Mouse (Mus musculus): ENCODE data around the gene Gpc1. TPM values are rescaled to one million over a fixed set of nuclear protein-coding genes. Genes with fewer than 3 reads are reported as not detected.

Gene Gpc1
- total RNA-seq, 2 experiments from 2014 or later, result 124 to 125 TPM

DNA sequence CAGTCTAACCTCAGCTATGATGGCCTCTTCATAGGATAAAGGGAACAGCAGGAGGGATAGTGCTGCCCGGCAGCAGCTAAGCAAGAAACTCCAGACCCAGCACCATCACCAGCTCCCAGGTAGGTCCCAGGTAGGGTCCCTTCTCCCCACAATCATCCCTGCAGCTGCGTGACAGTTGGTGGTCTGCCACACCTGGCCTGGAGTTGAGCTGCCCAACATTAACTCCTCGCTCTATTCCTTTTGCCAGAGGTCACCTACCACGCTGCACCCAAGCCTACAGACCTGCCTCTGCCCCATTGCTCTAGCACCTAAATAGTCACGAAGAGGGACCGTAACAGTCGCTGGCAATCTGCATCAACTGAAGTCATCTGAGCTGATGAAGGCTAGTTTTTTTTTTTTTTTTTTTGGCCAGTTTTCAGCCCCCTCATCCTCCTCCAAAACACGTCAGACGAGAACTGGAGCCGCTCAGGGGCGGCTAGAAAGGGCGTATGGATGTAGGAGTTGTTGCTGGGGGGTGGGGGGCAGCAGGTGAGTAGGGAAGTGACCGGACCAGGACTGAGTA, 738 bp upstream of the Gpc1 start:
- intact Hi-C loops (cut with DNase I), result loop anchor here (5.0 kb wide), 2 partner anchors 133 to 308 kb away; no protein-coding TSS in a partner anchor
- no peak for DNase-seq (ENCODE audit: extremely low spot score in 1 of 2, low spot score in 2 of 2)

DNA sequence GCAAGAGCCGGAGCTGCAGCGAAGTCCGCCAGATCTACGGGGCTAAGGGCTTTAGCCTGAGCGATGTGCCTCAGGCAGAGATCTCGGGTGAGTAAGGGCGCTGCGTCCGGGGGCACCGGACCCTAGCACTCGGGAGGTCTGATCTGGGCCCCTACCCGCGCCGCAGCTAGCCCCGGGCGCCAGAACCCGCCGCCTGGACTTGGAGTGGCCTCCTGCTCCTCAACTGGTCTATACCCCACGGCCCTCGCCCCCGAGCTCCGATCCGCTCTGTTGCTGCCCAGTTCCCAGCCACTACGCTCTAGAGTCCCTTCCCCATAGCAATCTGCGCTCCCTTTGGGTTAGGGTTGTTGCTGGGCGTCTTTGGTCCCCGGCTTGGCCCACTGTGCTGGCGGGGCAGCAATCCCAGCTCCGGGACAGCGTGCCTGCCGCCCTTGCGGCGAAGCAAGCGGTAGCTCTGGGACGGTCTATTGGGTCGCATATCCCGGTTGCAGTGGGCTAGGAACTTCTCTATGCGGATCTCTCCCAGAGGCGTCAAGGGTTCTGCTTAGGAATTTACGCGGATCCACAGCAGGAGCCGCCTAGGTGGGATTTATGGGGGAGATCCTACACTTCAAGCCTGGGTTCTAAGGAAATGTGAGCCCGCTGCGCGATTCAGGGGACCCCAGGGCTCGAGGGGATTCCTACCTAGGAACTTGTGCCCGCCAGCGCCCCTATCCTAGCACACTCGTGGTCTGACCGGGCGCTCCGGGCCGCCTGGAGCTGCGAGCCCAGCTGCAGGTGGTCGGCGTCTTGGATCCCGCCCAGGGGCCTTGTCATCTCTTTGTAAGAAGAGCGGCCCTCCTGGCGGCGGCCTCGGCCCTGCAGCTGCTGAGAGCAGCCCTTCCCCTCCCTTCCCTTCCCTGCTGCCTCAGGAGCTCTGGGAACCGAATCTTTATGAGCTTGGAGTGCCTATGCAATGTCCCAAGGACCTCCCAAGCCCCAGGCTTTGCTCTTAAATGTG, 866 bp downstream of the Gpc1 start:
- intact Hi-C loops (cut with DNase I), result loop anchor here (5.0 kb wide), 2 partner anchors 135 to 310 kb away; no protein-coding TSS in a partner anchor
- peak in 1 of 2 experiments; percentile 85 for DNase-seq (ENCODE audit: extremely low spot score in 1 of 2, low spot score in 2 of 2)

DNA sequence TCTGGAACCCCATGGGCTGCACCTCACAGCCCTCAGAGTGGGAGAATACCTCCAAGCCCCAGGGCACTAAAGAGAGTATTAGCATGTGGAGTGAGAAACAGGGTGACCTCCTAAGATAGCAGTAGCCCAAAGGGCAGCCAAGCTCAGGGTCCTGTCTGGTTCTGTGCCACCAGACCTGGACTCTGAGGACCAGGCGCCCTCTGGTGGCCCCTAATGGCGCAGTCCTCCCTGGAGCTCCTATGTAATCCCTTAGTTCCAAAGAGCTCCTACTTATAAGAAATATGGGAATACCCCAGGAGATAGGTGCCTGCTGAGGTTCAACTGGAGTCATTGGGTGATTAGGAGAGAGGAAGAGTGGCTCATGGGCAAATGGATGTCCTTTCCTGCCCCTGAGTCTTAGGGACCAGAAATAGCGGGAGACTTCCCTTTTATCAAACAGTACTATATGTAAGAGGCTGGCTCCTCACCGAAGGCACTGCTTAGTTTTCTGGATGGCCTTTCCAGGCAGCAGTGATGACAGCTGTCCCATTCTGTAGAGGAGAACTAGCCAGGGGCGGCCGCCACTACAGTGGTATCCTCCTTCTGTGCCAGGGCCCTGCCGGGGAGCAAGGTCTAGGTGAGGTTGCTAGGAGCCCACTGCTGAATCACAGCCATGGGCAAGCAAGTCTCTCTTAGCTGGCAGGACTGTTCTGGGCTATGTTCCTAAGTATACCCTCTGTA, 2.7 kb downstream of the Gpc1 start:
- peak; percentile 79 to 85 for DNase-seq (ENCODE audit: extremely low spot score in 1 of 2, low spot score in 2 of 2)
- intact Hi-C loops (cut with DNase I), result loop anchor here (1.0 to 5.0 kb wide), 3 partner anchors 137 to 312 kb away; partner anchors contain the start of gene Otos

DNA sequence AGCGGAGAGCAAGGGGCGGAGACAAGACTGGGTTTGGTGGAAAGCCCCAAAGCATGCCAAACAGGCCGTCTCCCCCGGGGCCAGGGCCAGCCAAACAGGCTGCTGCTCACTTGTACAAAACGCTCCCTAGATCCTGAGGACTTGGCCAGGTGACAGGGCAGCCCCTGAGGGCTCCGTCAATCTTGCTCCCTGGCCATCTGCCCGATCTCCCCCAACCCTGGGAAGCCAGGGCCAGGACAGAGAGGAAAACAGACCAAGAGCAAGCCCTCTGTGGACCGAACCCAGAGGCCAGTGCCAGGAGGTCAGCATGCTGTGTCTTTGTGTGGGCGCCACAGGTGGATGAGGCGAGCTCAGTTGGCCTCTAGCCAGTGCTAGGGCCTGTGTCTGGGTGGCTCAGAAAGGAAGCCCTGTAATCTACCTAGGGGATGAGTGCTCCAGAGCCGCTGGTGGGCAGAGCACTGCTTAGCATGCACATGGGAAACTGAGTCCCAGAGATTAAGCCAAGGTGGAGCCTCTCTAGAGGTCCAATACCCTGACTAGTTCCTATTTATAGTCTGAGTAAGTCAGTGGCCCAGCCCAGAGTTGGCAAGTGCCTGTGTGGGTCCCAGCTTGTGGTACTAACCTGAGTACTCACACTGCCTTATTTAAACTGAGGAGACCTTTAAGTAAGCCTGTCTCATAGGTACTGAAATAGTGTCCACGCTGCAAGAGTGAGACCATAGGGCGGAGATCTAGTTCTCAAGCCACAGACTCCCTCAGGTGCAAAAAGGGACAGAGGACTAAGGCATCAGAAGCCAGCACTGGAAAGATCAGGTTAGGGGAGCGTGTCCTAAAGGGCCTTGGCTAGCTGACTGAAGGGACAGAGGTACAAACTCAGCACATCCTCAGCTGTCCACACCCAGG, 6.7 kb downstream of the Gpc1 start:
- intact Hi-C loops (cut with DNase I), result no loop called here
- peak in 1 of 2 experiments; percentile 65 for DNase-seq (ENCODE audit: extremely low spot score in 1 of 2, low spot score in 2 of 2)

DNA sequence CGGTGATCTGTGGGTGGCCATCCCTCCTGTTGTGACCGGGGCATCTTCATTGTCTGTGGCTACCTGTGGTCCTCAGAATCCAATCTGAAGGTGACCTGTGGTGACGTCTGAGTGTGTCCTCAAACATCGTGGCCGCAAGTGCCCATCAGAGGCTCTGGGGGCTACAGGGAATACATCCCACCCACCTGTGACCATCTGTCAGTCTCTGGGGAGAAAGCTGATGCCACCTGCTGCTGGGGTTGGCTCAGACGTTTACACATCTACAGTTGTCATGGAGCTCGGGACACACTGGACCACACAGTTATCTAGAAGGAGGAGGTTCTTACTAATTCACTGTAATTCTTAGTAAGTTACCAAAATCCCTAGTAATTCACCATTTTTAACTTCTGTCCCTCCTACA, 7.8 kb downstream of the Gpc1 start:
- no peak for DNase-seq (ENCODE audit: extremely low spot score in 1 of 2, low spot score in 2 of 2)

DNA sequence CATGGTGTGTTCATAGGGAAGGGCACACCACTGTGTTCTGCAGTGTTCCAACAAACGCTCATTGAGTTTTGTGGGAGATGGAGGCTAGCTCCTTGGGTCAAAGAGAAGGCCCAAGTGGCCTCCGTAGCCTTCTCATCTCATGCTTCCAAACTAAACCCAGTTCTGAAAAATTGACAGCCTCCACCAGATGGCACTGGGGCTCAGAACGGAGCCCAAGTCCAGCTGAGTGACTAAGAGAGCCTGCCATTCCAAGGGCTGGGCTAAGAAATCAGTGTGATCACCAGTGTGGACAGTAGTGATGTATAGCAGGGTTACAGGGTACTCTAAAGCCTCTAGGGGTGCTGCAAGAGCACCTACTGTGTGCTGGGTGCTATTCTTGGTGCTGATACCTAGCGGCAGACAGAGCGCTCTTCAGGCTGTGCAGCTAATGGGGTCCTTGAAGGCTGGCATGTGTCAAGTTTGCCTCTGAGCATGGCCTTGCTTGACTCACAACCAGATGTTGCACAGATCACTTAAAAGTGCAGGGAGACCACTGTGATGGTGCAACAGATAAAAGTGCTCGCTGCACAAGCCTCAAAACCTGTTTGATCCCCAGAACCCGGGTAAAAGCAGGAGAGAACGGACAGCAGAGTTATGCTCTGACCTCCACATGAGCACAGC, 8.9 kb downstream of the Gpc1 start:
- intact Hi-C loops (cut with DNase I), result no loop called here
- no peak for DNase-seq (ENCODE audit: extremely low spot score in 1 of 2, low spot score in 2 of 2)

More for the DNA sequence above, 7.8 kb downstream of the Gpc1 start:
- intact Hi-C loops (cut with DNase I), result no loop called here

DNA sequence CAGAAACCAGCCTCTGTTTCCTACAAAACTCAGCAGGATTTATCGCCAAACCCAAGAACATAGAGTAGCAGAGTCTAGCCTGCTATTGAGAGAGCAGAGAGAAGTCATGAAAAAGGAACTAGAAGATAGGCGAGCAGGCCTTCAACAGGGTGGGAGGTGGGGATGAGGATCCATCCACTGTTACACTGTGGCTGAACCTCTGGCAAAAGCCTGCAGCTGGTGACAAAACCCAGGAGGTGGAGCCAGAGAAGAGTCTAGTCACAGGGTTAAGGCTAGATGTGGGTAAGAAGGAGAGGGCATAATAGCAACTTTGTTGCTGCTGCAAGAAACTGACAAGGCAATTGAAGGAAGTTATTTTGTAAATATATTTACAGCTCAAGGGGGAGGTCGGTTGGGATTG, 10.0 kb downstream of the Gpc1 start:
- intact Hi-C loops (cut with DNase I), result no loop called here
- no peak for DNase-seq (ENCODE audit: extremely low spot score in 1 of 2, low spot score in 2 of 2)

DNA sequence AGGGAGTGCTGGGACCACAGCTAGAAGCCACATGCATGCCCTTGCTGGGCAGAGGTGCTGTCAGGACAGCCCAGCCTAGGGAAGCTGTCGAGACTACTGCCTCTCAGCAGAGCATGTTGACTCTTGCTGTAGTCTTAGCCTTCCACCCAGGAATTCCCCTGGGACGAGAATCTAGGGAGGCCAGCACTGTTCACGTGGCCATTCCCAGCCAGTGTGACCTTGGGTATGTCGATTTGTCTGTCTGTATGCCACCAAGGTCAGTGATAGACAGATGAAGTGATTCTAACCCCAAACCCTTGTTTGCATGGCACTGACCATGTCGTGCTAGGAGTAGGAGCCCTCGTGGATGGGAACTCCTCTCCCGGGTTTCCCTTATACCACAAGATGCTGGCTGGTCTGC, 14.4 kb downstream of the Gpc1 start:
- DNase-seq (ENCODE audit: extremely low spot score in 1 of 2, low spot score in 2 of 2), result no peak
- intact Hi-C loops (cut with DNase I), result loop anchor here (5.0 kb wide), 1 partner anchor 56 kb away; the partner anchor contains the start of gene Ankmy1

DNA sequence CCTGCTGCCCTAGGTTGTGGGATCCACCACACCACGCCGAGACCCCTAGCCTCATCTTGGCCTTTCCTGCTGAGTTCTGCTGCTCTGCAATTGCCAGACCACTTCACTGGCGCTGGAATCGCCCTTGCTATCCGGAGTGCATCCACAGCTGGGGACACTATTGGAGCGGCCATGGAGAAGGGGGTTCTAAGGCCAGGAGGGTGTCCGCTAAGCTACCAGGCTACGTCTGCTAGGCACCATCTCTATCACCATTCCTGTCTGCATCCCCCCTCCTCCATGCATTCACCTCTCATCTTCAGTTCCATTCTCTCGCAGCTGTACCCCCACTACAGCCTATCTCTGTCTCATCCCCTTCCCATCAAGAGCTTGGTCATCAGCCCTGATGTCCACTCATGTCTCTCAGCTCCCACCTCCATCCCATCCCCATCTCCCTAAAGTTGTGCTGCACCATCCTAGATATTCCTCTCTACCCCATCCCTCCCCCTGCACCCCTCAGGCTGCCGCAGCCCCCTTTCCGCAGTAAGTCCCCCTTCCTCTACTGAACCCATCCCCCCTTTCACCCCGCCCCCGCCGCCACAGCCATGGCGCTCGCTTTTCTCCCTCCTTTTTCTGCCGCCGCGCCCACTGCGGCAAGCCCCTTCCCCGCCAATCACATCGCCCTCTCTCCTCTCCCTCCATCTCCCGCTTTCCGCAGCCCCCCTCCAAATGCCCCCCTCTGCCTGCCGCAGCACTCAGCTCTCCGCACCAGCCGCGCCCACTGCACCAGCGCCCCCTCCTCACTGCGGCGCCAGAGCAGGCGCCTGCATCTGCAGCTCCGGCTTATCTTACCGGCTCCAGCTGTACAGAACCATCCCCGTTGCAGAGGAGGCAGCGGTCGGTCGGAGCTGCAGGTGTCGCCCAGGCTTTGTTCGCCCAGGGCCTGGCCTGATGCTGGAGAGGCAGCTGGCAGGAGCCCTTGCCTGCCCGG, 16.7 kb downstream of the Gpc1 start:
- DNase-seq (ENCODE audit: extremely low spot score in 1 of 2, low spot score in 2 of 2), result peak; percentile 51 to 79
- intact Hi-C loops (cut with DNase I), result loop anchor here (5.0 kb wide), 1 partner anchor 54 kb away; the partner anchor contains the start of gene Ankmy1

DNA sequence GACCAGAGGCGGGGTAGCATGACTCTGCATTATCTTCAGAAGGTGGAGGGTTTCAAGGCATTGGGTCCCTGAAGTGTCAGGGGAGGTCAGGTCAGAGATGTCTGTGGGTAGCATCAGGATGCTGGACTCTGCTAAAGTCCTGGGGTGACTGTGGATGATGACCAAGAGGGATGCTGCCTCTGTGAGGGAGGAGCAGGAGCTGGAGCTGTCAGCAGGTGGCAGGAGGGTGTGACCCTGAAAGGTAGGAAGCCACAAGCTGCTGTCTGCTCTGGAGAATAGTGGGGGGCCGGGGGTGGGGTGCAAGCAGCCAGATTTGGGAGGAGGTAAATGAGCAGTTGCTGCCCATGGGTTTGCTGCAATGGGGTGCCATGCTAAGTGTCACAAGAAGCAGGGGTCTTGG, 18.0 kb downstream of the Gpc1 start:
- intact Hi-C loops (cut with DNase I), result loop anchor here (5.0 kb wide), 1 partner anchor 53 kb away; the partner anchor contains the start of gene Ankmy1
- peak in 1 of 2 experiments; percentile 47 for DNase-seq (ENCODE audit: extremely low spot score in 1 of 2, low spot score in 2 of 2)

DNA sequence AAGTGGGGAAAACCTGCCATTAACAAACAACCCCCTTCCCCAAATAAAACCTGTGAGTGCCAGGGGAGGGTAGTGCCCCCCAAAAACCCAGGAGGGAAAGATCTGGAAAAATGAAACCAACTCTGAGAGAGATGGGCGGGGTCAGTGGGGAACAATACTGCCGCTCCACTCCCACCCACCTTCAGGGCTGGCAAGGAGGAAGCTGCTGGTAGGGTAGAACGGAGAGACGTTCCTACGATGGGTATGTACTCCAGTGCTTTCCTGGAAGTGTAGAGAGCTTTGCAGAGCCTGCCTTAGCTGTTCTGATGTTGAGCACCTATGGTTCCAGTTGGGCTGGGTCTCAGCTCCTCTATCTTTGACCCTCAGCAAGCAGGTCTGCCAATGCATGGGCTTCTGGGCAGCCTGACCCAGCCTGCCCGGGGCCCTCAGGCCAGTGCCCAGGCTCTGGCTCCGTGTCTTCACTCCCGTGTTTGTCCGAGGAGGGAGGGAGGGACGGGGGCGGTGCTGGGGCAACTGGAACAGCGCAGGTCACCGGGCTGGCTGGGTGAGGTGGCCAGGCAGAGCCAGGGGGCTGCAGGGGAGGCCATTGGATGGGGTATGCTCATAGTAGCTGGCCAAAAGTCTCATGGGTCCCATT, 18.6 kb downstream of the Gpc1 start:
- intact Hi-C loops (cut with DNase I), result loop anchor here (5.0 kb wide), 1 partner anchor 52 kb away; the partner anchor contains the start of gene Ankmy1
- DNase-seq (ENCODE audit: extremely low spot score in 1 of 2, low spot score in 2 of 2), result peak in 1 of 2 experiments; percentile 41

DNA sequence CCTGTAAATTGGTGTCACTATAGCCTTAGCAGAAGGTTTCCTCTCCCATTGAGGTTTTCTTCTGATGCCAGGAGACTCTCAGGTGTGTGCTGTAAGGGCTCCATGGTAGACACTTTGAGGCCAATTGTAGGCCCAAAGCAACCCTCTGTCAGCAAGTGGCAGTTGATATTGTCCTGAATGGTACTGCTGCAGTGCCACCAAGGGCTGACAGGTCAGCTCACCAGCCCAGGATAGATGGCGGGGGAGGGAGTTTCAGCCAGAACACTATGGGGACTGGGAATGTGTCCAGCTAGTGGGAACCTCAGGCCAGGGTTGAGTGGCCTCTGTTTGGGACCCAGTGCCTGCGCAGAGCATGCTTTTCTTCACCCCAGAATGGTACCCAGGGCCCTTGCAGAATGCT, 21.0 kb downstream of the Gpc1 start:
- intact Hi-C loops (cut with DNase I), result no loop called here
- DNase-seq (ENCODE audit: extremely low spot score in 1 of 2, low spot score in 2 of 2), result no peak

DNA sequence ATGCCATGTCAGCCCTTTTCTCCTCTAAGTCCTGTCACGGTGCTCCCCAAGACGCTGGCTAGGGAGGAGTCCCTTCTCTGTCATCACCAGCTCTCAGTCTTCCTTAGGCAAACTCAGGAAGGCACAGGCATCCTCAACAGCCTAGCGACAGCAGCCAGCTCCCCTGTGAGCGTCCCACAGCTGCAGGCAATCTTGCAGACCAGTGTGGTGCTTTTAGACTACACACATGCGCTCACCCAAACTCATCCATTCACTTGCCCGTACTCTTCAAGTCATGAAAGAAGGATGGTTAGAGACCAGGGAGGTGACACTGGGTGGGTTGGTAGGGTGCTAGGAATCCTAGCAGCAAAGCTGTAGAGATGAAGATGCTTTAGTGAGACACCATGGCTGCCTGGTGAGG, 30.1 kb downstream of the Gpc1 start:
- intact Hi-C loops (cut with DNase I), result no loop called here
- no peak for DNase-seq (ENCODE audit: extremely low spot score in 1 of 2, low spot score in 2 of 2)

DNA sequence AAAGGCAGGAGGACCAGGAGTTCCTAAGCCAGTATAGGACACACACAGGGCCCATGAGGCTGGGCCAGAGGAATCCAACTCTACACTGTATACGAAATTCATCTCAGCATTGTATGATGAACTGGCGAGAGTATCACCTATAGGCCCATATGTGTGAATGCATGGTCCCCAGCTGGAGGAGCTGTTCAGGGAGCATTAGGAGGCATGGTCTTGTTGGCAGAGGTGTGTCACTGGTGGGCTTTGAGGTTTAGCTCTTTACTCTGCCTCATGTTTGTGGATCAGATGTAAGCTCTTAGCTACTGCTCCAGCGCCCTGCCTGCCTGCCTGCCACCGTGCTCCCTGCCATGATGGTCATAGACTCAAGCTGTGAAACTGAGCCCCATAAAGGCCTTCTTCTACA, 31.8 kb downstream of the Gpc1 start:
- intact Hi-C loops (cut with DNase I), result no loop called here
- no peak for DNase-seq (ENCODE audit: extremely low spot score in 1 of 2, low spot score in 2 of 2)

DNA sequence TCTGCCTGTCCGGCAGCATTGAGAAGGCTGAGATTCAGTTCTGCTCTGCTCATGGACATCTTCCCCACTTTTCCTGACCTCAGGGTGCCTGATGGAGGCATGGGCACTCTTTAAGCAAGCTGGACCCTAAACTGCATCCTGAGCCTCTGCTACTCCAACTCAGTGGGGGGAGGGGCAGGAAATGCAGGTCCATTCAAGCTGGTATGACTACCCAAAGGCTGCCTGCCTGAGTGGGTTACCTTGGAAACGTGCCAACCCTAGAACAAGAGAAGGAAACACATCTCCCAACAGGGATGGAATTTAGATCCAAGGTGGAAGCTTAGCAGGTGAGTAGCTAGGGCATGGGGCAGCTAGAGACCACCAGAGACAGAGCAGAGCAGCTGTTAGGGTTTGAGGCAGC, 34.7 kb downstream of the Gpc1 start:
- intact Hi-C loops (cut with DNase I), result no loop called here
- no peak for DNase-seq (ENCODE audit: extremely low spot score in 1 of 2, low spot score in 2 of 2)

DNA sequence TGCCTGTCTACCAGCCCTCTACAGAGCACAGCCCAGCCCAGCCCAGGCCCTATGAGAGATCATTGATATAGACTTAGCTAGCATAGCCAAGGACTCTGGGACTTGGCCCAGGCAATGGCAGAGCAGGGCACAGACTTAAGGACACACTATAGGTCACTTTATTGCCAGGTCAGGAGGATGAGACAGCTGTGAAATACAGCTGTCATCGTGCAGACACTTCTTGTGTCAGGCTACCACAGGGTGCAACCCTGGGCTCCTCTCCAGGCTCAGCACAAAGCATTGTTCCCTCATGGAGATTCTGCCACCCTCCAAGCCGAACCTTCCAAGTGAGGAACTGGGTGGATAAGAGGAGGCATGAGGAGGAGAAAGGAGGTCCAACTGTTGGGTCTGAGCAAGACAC, 38.5 kb downstream of the Gpc1 start:
- intact Hi-C loops (cut with DNase I), result no loop called here

More for the DNA sequence above, 38.5 kb downstream of the Gpc1 start:
- DNase-seq (ENCODE audit: extremely low spot score in 1 of 2, low spot score in 2 of 2), result no peak
